Mouse (Mus musculus) adipocyte (in vitro differentiated cells): ENCODE measurements around the gene Atp4a.
"Not testable (repeated sequence)": the region's sequence is repeated elsewhere in the genome, so short reads cannot be mapped to it uniquely, and the experiment has no call there.

ENCODE experiments used
- DNase-seq: peaks from one replicate; pipeline ENCODE4 v3.0.0-alpha.2; 2016; ENCODE audit warnings: low spot score

The Atp4a gene

GRCm38 (mm10) chr7:30730064-30730722, 18.2 kb downstream of the Atp4a start:
- not testable (repeated sequence) for DNase-seq

- no peak for DNase-seq
Measured at GRCm38 (mm10) chr7:30736211-30736610, 24.2 kb downstream of the Atp4a start.

- DNase-seq = not testable (repeated sequence)
Measured at GRCm38 (mm10) chr7:30742570-30742969, 30.6 kb downstream of the Atp4a start.

GRCm38 (mm10) chr7:30743617-30744016, 31.6 kb downstream of the Atp4a start, which contains the start of gene Gapdhs:
Gene Gapdhs (minus strand): TSS chr7:30743681.
- peak; percentile 13 for DNase-seq

DNA sequence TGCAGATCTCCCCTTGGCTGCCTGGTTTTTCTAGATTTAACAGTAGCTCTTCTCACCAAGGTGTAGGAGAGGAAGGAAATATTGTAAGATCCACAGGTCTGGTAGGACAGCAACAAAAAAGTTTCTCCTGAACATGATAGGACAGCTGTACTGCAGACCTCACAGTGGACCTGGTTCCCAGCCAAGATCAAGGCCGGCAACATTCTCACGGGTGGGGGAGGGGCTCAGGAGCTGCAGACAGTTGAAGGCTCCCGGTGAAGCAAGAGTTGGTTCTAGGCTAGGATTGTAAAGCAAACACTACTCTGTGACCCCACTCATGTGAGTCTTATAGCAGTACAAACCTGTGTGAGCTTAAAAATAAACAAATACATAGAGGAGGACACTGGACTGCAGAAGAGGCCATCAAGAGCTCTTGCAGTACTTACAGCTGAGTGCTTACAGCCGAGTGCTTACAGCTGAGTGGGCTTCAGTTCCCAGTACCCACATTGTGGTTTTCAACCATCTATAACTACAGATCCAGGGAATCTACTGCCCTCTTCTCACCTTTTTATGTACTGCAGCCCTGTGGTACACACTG, 32.1 kb downstream of the Atp4a start:
- peak; percentile 71 for DNase-seq

DNA sequence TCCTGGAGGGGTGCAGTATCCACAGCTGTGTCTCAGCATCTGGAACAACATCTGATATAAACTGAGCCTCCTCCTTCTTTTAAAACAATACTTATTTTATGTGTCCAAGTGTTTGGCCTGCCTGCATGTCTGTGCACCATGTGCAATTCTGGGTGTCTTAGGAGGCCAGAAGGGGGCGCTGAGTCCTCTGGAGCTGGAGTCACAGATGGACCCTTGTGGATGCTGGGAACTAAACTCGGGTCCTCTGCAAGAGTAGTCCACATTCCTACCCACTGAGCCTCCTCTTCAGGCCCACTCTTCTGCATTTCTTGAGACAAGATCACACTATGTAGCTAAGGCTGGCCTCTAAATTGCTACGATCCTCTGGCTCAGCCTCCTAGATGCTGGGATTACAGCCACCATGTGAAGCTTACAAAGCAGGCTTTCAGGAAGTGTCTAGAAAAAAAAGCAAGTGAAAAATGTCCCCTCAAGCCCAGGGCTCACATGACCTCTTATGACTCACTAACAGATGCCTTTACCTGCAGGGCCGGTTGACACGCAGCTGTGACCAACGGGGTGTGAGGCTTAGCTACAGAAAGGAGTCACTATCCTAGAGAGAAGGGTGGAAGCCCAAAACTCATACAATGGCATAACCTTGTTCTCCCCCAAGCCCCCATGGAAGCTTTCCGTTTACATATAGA, 35.7 kb downstream of the Atp4a start:
- DNase-seq = no peak

DNA sequence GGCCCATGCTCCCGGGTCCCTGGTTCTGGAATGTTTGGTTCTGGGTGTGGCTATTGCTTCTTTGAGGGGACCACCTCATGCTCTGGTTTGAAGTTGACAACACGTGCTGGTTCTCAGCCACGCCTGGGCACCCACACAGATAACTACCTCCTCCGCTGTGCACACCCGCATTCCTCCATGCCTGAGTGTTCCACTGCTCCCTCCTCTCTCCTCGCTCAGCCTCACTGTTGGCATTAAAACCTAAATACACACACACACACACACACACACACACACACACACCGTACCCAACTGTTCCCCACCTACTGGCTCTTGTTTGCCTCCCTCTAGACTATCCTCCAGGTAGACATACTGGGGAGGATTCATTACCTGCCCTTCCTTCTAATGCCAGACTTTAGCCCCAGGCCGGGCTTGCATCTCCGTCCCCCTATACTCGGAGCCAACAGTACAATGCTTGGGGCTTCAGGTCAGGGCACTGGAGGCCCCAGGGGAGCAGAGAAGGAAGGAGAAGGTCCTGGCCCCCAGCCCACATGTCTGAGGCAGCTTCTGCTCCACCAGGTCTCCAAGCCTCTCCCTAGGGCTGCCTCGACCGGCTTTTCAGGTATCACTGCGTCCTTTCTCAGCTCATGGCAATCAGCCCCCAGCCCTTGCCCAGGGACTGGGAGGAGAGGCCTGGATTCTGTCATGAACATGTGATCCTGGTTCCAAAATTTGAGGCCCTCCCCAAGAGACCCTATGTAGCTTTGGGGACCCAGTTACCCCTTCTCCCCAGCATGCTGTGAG, 38.0 kb downstream of the Atp4a start:
- no peak for DNase-seq

GRCm38 (mm10) chr7:30751086-30751669, 39.2 kb downstream of the Atp4a start, which contains the start of gene Sbsn:
Gene Sbsn (plus strand): TSS chr7:30751471.
- DNase-seq = no peak

DNA sequence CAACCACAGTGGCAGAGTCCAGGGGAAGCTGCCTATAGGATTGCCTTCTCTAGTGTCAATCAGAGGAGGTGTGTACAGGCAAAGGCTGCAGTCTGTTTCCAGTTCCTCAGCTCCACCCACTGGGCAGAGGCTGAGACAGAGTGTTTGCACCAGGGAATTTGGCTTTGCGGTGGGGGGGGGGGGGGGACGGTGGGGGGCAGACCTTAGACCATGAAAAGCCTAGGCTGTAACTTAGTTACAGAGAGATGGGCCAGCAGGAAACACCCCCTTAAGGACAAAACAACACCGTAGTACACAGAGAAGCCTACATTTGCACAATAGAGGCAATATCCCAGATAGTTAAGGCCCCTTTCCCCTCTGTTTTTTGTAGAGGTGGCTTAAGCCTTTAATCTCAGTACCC, 45.0 kb downstream of the Atp4a start:
- no peak for DNase-seq

DNA sequence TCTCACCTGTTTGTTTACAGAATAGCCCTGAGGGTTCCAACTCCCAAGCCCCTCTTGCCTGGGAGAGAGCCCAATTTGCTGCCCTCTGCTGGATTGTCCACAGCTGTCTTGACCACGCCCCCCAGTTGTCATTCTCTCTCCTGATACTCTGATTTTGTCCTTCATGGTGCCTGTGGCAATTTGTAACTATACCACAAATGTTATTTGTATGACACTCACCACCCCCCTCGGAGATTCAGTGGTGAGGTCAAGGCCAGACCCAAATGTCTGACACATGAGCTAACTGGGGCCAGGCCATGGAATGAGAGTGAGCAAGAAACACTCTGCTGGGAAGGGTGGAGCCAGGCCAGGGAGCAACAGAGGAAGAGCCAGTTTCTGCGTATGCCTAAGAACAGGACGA, 46.8 kb downstream of the Atp4a start:
- DNase-seq = peak; percentile 32

GRCm38 (mm10) chr7:30761769-30762352, 49.9 kb downstream of the Atp4a start:
- no peak for DNase-seq

- DNase-seq = no peak
Measured at GRCm38 (mm10) chr7:30763456-30763855, 51.4 kb downstream of the Atp4a start, which contains the start of gene Dmkn. Gene Dmkn (plus strand): TSS chr7:30763756.

GRCm38 (mm10) chr7:30765173-30765572, 53.2 kb downstream of the Atp4a start:
- DNase-seq = no peak

DNA sequence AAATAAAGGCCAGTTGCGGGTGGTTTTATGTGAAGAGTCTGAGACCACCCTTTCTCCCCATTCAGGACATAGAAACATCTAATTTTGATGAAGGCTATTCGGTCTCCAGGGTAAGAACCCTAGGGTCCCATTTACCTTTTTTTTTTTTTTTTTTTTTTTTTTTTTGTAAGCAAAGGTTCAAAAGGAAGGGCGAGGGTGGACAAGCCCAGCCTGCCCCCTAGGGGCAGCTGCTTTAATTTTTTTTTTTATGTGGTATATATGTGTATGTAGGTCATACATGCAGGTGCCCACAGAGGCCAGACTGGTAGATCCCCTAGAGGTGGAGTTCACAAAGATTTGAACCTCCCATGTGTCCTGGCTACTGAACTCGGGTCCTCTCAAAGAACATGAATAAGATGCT, 54.4 kb downstream of the Atp4a start:
- DNase-seq = no peak

DNA sequence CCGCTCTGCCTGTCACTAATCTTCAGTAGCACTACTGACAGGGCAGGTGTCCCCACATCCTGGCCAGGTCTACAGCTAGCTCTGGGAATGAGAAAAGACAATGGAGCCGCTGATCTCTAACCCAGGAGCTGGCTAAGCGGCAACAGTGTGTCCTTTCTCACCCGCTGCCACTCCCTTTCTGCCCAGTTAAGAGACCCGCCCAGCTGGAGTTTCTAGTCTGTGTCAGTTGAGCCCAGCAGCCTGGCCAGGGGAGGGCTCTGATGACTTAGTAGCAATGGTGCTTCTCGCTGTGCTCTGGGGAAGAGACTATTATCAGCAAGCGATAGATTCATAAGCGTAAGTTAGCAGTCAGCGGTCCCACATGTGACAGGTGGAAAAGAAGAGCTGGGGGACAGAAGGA, 57.2 kb downstream of the Atp4a start:
- no peak for DNase-seq
